Mouse (Mus musculus) retina, embryonic 14.5 days (tissue): ENCODE results near the gene Vma21.

Source experiments
- DNase-seq: peaks from one replicate; pipeline ENCODE4 v3.0.0-alpha.2; 2015; ENCODE audit warnings: low spot score

Gene Vma21

DNA sequence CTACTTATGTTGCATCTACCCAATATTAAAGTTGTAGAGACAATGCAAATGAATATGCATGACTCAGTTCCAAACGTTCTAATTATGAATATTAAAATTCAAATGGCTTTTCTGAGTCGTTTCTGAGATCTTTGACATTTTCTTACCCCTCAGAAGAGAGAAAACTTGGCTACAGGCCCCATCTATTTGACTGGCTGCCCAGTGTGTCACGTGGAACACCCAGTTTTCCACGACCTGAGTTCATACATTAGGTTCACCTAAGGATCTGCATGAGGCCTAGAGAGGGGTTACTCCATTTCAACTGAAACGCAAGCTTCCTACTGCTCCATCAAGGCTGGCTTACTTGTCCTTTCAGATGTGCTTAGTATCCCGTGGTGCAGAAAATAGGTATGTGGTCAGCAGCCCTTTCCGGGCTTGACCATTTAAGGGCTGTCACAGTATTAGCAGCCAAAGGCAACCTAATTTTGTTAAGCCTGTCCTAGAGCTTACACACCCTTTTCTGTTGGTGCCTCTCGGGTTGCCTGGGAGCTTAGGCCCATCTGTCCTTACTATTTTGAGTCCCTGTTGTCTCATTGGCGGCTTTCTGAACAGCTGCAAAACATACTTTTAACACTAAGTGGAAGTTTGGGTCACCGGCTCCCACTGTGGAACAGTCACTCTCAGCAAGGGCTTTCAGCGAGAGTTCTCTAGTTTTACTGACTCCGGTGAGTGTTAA, at the start of gene Vma21:
Gene Vma21 (plus strand): TSS at position 294 of the 715 bp plus-strand sequence.
- DNase-seq = no peak

DNA sequence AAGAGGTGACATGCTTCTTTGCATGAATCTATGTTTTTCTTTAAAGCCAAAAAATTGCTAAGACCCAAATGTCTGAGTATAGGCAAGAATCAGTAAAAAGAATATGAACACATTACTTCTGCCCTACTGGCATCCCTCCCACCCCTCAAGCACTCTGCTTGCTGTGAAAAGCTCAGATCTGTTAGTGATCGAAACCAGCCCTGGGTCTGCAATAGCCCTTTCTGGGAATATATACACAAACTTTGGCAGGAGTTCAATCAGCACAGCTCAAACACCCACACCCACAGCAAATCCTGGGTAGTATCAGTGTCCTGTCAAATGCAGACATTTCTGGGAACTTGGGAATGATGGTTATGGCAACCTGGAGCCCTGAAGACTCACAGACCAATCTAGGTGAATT, 47.8 kb upstream of the Vma21 start:
- no peak for DNase-seq

DNA sequence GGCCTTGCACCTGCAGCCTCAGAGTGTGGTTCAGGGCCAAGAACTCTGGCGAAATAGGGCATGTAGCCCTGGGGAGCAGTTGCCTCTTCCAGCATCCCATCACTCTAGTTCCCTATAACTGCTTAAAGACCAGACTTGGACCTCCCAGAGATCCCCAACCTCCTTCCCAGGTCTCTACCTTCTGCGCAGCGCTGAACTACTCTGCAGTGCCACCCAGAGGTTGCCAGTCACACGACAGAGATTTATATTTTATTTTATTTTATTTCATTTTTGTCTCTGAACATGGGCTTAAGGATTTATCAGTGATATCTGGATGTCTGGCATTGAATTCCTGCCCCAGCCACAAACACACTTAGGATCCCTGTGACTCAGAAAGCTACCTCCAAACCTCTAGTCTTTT, 24.6 kb upstream of the Vma21 start:
- DNase-seq = peak; percentile 24

DNA sequence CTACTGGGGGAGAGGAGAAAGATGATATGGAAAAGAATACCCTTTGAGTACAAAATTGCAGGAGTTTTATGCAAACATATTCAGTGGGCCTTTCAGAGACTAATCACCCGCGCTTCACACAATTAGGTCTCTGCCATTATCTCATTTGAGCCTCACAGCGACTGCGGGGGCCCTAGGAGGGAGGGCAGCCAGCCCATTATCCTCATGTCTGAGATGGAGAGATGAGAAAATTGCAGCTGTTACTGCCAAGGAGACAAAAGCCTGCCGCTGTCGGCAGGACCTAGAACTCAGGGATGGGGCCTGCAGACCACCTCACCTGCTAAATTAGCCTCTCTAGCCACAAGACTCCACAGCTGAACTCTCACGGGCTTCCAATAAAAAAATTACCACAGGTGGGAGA, 18.0 kb upstream of the Vma21 start:
- DNase-seq = peak; percentile 21

DNA sequence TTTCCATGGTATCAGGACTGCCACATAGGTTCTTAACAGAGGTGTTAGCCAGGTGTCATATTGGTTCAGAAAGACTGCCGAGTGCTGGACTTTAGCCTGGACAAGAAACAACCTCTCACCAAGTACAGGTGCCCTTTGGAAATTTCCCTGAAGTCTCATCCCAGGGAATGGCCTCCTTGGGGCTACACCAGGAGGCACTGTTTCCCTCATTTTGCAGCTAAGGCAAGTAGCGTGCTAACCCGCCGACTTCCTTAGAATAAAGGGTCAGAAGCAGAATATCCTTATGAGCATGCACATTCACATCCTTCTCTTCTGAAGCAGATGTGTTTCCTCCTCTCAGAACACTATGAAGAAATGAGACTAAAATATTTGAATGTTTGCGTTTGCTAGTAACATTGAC, 16.8 kb upstream of the Vma21 start:
- DNase-seq = no peak

DNA sequence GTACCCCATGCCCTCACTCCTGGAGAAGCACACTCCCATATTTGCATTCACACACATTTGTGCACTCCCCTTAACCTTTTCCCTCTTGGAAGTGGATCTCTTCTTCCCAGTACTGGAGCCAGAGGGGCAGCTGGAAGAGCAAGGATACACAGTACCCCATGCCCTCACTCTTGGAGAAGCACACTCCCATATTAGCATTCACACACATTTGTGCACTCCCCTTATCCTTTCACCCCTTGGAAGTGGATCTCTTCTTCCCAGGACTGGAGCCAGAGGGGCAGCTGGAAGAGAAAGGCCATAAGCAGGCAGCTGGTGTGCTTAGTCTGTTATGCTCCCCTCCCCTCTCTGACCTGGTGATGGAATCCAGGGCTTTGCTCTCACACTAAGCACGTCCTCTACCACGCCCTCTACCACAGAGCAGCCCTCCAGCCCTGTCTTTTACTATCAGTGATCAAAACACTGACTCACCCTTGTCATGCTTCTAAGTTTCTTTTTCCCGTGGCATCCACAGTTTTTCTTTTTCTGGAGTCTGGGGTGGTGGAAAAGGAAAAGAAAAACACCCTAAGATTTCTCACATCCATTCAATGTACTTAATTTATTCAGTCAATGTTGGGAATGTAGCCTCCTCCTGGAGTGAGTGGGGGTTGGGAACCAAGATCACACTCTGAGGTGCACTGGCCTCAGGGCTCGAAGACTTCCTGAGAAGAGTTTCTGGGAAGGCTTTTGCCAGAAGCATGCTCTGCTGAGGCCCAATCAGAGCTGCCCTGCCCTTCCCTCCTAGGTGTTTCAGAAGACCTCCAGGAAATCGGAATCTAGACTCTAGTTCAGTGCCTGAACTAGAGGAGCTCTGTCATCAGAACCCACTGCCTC, 3.5 kb upstream of the Vma21 start:
- DNase-seq = no peak

DNA sequence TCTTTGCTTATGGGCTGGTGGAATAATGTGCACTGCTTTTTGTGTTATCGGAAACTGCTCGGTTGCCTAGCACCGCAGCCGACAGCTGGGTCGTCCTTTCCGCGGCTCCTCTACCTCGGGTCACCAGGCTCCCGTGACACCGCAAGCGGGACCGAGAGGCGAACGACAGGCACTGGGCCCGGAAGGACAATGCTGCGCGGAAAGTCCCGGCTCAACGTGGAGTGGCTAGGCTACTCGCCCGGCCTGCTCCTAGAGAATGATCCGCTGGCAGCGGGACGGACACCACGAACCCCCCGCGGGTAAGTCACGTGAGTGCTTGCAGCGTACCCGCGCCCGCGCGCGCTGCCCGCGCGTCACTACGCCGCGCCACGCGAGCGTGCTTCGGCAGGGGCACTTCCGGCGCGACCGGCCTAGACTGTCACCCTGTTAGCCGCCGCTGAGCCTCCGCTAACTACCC, 705 bp downstream of the Vma21 start:
- DNase-seq = peak; percentile 80

DNA sequence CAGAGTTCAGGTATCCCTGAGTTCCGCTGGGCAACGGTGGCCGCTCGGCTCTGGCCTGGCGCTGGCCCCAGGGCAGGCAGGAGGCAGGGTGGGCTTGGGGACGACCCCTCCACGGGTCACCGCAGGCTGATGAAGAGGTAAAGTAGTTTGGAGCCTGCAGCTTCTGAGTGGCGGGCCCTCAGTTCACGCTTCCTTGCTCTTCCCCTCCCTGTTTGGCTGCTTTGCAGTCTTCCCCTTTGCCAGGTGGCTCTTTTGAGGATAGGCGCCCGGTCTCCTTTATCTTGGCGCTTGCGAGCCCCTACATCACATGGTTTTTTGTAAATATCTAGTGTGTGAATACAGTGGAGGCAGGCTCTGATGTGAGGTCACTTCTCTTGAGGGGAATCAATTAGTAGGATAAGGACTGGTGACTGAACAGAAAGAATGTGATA, 1.2 kb downstream of the Vma21 start:
- no peak for DNase-seq

DNA sequence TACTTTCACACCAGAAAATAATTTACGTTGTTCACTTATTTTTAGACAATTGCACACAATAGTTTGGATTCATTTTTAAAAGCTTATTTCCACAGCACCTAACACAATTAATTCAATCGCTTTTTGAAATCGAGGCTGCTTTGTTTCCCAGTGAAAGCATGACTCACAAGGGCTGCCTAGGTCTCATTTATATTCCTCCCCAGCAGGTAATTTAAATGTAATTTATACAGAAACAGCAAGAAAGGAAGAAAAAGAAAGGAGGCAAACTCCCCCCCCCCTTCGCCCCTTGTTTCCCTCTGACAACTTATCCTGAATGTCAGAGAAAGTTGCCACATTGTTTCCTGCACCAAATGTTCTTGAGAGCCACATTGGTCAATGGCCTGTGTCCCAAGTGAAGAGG, 23.2 kb downstream of the Vma21 start:
- DNase-seq = no peak

DNA sequence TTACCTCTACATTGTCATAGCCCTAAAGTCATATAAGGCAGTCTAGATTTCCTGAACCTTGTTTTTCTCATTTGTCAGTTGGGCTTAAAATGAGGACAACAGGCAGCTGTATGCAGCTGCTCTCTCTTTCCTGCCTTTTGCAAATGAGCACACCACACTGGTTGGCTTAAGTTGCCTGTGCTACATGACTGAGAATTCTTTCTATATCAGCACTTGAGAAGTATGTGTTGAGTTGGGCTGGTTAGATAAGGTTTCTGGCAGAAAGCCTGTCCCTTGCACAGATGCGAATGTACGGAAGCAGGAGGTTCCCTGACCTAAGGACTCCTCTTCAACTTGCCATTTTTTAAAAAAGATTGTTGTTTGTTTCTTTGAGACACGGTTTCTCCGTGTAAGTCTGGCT, 31.0 kb downstream of the Vma21 start:
- DNase-seq = no peak

DNA sequence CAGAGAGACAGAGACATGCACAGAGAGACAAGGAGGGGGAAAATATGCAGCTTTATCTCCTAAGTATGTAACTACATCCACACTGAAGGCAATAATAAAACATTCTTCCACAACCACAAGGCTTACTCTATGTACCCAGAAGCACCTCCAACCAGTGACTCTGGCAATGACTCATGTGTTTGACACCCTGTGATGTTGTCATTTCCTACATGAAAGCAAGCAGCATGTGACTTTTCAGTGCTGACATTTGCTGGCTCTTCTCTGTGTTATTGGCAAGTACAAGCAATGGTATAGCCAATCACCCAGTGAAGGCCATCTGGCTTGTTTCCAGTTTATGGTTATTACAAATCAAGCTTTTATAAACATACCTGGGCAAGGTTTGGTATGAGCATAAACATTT, 38.1 kb downstream of the Vma21 start:
- no peak for DNase-seq
